Mouse (Mus musculus): Measurements from ENCODE around the gene Terf2ip. TPM values are rescaled to one million over a fixed set of nuclear protein-coding genes. Genes with fewer than 3 reads are reported as not detected.

Gene Terf2ip
- total and polyA plus RNA-seq, 2 experiments from 2014 or later, result 61.5 to 71.2 TPM

DNA sequence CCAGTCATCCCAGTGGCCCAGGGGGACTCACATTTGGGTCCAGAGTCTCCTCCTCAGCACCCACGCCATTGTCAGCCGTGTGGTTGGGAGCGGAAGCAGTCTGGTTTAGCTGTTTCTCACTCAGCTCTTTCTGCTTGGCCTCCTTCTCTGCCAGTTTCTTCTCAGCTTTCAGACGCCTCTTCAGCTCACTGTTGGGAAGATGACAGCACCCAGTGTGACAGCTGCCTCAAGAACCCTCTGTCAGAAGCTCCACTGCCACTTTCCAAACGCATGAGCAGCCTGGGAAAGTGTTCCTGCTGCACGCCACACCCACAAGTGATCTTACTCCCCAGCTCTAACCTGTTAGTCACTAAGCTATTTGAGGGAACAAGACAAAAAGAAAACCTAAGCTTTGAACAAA is 5.6 kb upstream of the Terf2ip start:
- H3K4me3 ChIP-seq (ENCODE audit: low read depth, low read length), result no peak overlapping the region
- H3K9me3 ChIP-seq (ENCODE audit: low read length), result no peaks in the 10 kb centered on the region
- no peak for TF ChIP-seq CTCF (IDR thresholded peaks at IDR 0.05; ENCODE audit: low read depth)
- H3K27me3 ChIP-seq (ENCODE audit: insufficient read depth, low read length), result no peaks in the 10 kb centered on the region
- ATAC-seq (no peak), DNase-seq (no peak)
- 95% methylated on average over 6 of the region's 6 CpGs for WGBS
- peaks cover 6% of the 10 kb centered on the region; the same call in 1 of the 2 replicates for H3K4me1 ChIP-seq (ENCODE audit: insufficient read depth)
- H3K9ac ChIP-seq, result no peak overlapping the region
- no peak overlapping the region for H3K27ac ChIP-seq (ENCODE audit: low read depth, low read length)
- no peak overlapping the region for H3K4me2 ChIP-seq (ENCODE audit: low read depth)
- peaks cover 50% of the 10 kb centered on the region for H3K36me3 ChIP-seq (ENCODE audit: insufficient read depth)

DNA sequence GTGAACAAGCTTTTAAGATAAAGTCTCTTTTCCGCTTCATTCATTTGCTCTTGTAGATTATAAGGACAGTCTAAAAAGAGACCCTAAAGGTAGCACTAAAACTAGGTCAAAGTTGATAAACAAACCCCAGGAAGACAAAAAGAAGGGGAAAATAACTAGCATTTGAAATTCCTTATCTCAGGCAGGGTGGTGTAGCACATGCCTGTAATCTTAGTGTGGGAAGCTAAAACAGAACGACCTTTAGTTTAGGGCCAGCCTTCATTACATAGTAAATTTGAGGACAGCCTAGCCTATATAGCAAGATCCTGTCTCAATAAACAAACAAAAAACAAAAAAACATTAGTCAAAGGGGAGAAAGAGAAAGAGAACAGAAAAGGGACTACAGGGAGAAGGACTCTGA is 3.5 kb upstream of the Terf2ip start:
- DNase-seq (no peak), ATAC-seq (no peak)
- no peak for TF ChIP-seq CTCF (IDR thresholded peaks at IDR 0.05; ENCODE audit: low read depth)
- Histone ChIP-seq H3K4me2 (ENCODE audit: low read depth) (no peak overlapping the region), H3K4me3 (ENCODE audit: low read depth, low read length) (no peak overlapping the region), H3K4me1 (ENCODE audit: insufficient read depth) (peaks cover 7% of the 10 kb centered on the region), H3K9ac (no peak overlapping the region), H3K27ac (ENCODE audit: low read depth, low read length) (no peak overlapping the region), H3K9me3 (ENCODE audit: low read length) (no peaks in the 10 kb centered on the region), H3K36me3 (ENCODE audit: insufficient read depth) (peaks cover 29% of the 10 kb centered on the region), H3K27me3 (ENCODE audit: insufficient read depth, low read length) (no peaks in the 10 kb centered on the region)
- WGBS, result 94% methylated on average over 2 of the region's 2 CpGs

DNA sequence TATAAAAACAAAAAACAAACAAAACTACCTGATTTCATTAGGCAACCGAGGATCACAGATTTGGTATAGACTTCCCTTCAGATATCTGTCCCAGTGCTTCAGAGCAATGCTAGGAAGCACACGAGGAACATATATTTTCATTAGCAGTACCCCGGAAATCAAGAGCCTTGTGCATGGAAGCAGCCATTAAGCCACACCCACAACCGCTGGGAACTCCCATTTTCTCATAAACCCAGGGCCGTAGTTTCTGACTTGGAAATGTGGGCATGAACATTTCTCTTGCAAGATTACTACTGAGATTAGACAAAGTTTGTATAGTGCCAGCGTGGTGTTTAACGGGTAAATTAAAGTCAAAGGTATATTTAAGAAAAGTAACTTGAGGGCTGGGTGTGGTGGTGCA is 1.6 kb upstream of the Terf2ip start:
- peaks cover 14% of the 10 kb centered on the region for H3K4me1 ChIP-seq (ENCODE audit: insufficient read depth)
- TF ChIP-seq CTCF (IDR thresholded peaks at IDR 0.05; ENCODE audit: low read depth), result no peak
- DNase-seq (no peak), ATAC-seq (no peak)
- peaks cover 15% of the 10 kb centered on the region for H3K36me3 ChIP-seq (ENCODE audit: insufficient read depth)
- H3K4me3 ChIP-seq (ENCODE audit: low read depth, low read length), result no peak overlapping the region
- 96% methylated on average over 7 of the region's 7 CpGs for WGBS
- H3K4me2 ChIP-seq (ENCODE audit: low read depth), result no peak overlapping the region; the same call in 1 of the 2 replicates
- no peak overlapping the region for H3K9ac ChIP-seq
- H3K27me3 ChIP-seq (ENCODE audit: insufficient read depth, low read length), result no peaks in the 10 kb centered on the region
- H3K9me3 ChIP-seq (ENCODE audit: low read length), result no peaks in the 10 kb centered on the region
- no peak overlapping the region for H3K27ac ChIP-seq (ENCODE audit: low read depth, low read length)

DNA sequence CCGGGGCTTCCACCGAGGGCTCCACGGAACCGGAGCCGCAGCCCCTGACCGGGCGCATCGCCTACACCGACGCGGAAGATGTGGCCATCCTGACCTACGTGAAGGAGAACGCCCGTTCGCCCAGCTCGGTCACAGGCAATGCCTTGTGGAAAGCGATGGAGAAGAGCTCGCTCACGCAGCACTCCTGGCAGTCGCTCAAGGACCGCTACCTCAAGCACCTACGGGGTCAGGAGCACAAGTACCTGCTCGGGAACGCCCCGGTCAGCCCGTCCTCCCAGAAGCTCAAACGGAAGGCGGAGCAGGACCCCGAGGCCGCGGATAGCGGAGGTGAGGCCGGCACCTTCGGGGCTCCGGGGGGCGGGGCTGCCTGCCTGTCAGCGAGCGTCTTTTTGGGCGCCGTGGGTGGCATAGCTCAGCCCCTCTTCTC is 631 bp downstream of the Terf2ip start:
- peak; percentile 10; the same call in 1 of the 2 replicates for ATAC-seq
- no peak for TF ChIP-seq CTCF (IDR thresholded peaks at IDR 0.05; ENCODE audit: low read depth)
- H3K27ac ChIP-seq (ENCODE audit: low read depth, low read length), result peak overlapping the region; percentile 83
- no peak for DNase-seq
- H3K4me3 ChIP-seq (ENCODE audit: low read depth, low read length), result peak overlapping the region; percentile 90
- peak overlapping the region; percentile 89 for H3K9ac ChIP-seq
- peak overlapping the region; percentile 83 for H3K4me2 ChIP-seq (ENCODE audit: low read depth)
- no peaks in the 10 kb centered on the region for H3K9me3 ChIP-seq (ENCODE audit: low read length)
- H3K36me3 ChIP-seq (ENCODE audit: insufficient read depth), result peaks cover 11% of the 10 kb centered on the region; the same call in 1 of the 2 replicates
- WGBS, result under 1% methylated on average over 40 of the region's 40 CpGs
- peaks cover 14% of the 10 kb centered on the region for H3K4me1 ChIP-seq (ENCODE audit: insufficient read depth)
- H3K27me3 ChIP-seq (ENCODE audit: insufficient read depth, low read length), result no peaks in the 10 kb centered on the region

DNA sequence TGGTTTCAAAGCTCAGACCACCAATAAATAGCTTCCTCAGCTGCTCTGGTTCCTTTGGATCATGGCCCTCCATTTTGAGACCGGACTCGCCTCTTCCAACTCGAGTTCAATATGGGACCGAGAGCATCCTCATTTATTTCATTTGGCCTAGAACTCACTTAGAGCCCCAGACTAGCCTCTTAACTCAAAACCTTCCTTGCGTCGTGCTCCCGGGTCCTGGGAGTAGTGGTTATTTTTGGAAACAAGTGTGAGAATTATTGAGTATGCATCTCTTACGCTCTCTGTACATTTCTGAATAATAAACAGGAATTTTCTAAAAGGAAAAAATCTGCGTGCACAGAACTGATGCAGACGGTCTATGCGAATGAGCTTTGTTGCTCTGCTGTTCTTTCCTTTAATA is 3.7 kb downstream of the Terf2ip start, which contains the start of gene Gm6793:
Gm6793 (minus strand) TSS at position 101 of the 400 bp plus-strand sequence.
- WGBS, result 87% methylated on average over 11 of the region's 11 CpGs
- H3K4me1 ChIP-seq (ENCODE audit: insufficient read depth), result peaks cover 14% of the 10 kb centered on the region
- H3K4me3 ChIP-seq (ENCODE audit: low read depth, low read length), result no peak within 1 kb of the TSS
- DNase-seq (no peak), ATAC-seq (no peak)
- H3K9me3 ChIP-seq (ENCODE audit: low read length), result no peaks in the 10 kb centered on the region
- TF ChIP-seq CTCF (IDR thresholded peaks at IDR 0.05; ENCODE audit: low read depth), result no peak
- no peak within 1 kb of the TSS for H3K4me2 ChIP-seq (ENCODE audit: low read depth)
- no peaks in the 10 kb centered on the region for H3K27me3 ChIP-seq (ENCODE audit: insufficient read depth, low read length)
- H3K36me3 ChIP-seq (ENCODE audit: insufficient read depth), result peaks cover 33% of the 10 kb centered on the region
- H3K9ac ChIP-seq, result no peak within 1 kb of the TSS
- no peak within 1 kb of the TSS for H3K27ac ChIP-seq (ENCODE audit: low read depth, low read length)

DNA sequence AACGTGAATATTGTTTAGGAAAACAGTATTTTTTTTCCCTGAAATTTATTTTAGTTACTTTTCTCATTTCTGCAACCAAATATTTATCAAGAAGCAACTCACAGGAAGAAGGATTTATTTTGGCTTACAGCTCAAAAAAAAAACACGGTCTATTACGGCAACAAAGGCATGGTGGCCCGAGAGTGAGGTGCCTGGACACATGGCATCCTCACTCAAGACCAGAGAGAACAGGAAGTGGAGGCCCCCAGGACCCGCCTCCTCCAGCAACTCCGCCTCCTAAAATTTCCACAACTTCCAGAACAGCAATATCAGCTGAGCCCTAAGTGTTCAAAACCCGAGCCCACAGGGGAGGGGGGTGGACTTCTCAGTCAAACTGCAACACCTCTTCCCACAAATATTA is 18.3 kb downstream of the Terf2ip start:
- Histone ChIP-seq H3K4me3 (ENCODE audit: low read depth, low read length) (no peak overlapping the region), H3K27me3 (ENCODE audit: insufficient read depth, low read length) (no peaks in the 10 kb centered on the region), H3K9ac (no peak overlapping the region), H3K9me3 (ENCODE audit: low read length) (no peaks in the 10 kb centered on the region), H3K4me1 (ENCODE audit: insufficient read depth) (no peaks in the 10 kb centered on the region), H3K36me3 (ENCODE audit: insufficient read depth) (no peaks in the 10 kb centered on the region), H3K4me2 (ENCODE audit: low read depth) (no peak overlapping the region), H3K27ac (ENCODE audit: low read depth, low read length) (no peak overlapping the region)
- no peak for TF ChIP-seq CTCF (IDR thresholded peaks at IDR 0.05; ENCODE audit: low read depth)
- DNase-seq (no peak), ATAC-seq (no peak)
- WGBS, result 88% methylated on average over 7 of the region's 7 CpGs

DNA sequence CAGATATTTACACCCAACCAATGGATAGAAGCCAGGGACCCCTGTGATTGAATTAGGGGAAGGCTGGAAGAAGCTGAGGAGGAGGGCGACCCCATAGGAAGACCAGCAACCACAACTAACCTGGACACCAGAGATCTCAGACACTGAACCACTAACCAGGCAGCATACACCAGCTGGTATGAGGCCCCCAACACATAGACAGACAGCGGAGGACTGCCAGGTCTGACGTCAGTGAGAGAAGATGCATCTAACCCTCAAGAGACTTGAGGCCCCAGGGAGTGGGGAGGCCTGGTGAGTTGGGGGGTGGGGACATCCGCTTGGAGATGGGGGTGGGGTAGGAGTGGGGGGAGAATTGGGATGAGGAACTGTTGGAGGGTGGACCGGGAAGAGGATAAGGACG is 19.5 kb downstream of the Terf2ip start:
- Histone ChIP-seq H3K4me2 (ENCODE audit: low read depth) (no peak overlapping the region), H3K36me3 (ENCODE audit: insufficient read depth) (no peaks in the 10 kb centered on the region), H3K4me3 (ENCODE audit: low read depth, low read length) (no peak overlapping the region), H3K9ac (no peak overlapping the region), H3K27ac (ENCODE audit: low read depth, low read length) (no peak overlapping the region), H3K4me1 (ENCODE audit: insufficient read depth) (no peaks in the 10 kb centered on the region), H3K9me3 (ENCODE audit: low read length) (no peaks in the 10 kb centered on the region), H3K27me3 (ENCODE audit: insufficient read depth, low read length) (no peaks in the 10 kb centered on the region)
- DNase-seq (no peak), ATAC-seq (no peak)
- 56% methylated on average over 6 of the region's 6 CpGs for WGBS
- TF ChIP-seq CTCF (IDR thresholded peaks at IDR 0.05; ENCODE audit: low read depth), result no peak
